Mouse (Mus musculus) embryo, embryonic 11.5 days (tissue): Measurements from ENCODE around the gene Gm28035.

Experiments
- DNase-seq: peaks from one replicate; pipeline ENCODE4 v3.0.0-alpha.2; 2012; ENCODE audit warnings: low read depth, low spot score

The Gm28035 gene

GRCm38 (mm10) chr2:30240267-30240666 is at the start of gene Gm28035:
Gm28035 (plus strand) TSS chr2:30240567.
- no peak for DNase-seq

- DNase-seq, result no peak
These were observed 48.4 kb upstream of the Gm28035 start for GRCm38 (mm10) chr2:30191790-30192580.

GRCm38 (mm10) chr2:30194656-30195055 is 45.7 kb upstream of the Gm28035 start:
- no peak for DNase-seq

- no peak for DNase-seq
These were observed 42.3 kb upstream of the Gm28035 start for GRCm38 (mm10) chr2:30198021-30198420.

- no peak for DNase-seq
These were observed 40.4 kb upstream of the Gm28035 start for GRCm38 (mm10) chr2:30199984-30200383.

- no peak for DNase-seq
These were observed 39.9 kb upstream of the Gm28035 start for GRCm38 (mm10) chr2:30200388-30200925.

GRCm38 (mm10) chr2:30203439-30203838 is 36.9 kb upstream of the Gm28035 start:
- DNase-seq, result no peak

- DNase-seq, result no peak
These were observed 35.1 kb upstream of the Gm28035 start for GRCm38 (mm10) chr2:30205255-30205628.

GRCm38 (mm10) chr2:30205629-30206357 is 34.6 kb upstream of the Gm28035 start, which contains the start of gene Kyat1:
Kyat1 (minus strand) TSS chr2:30205847.
- DNase-seq, result peak; percentile 89

GRCm38 (mm10) chr2:30207401-30207800 is 33.0 kb upstream of the Gm28035 start:
- DNase-seq, result no peak

GRCm38 (mm10) chr2:30207886-30208285 is 32.5 kb upstream of the Gm28035 start:
- DNase-seq, result no peak

GRCm38 (mm10) chr2:30211408-30212168 is 28.8 kb upstream of the Gm28035 start:
- DNase-seq, result no peak

GRCm38 (mm10) chr2:30212169-30212545 is 28.2 kb upstream of the Gm28035 start:
- DNase-seq, result no peak

- DNase-seq, result no peak
These were observed 27.4 kb upstream of the Gm28035 start for GRCm38 (mm10) chr2:30212951-30213350.

- no peak for DNase-seq
These were observed 25.6 kb upstream of the Gm28035 start for GRCm38 (mm10) chr2:30214745-30215144.

GRCm38 (mm10) chr2:30215493-30215892 is 24.9 kb upstream of the Gm28035 start:
- no peak for DNase-seq

- DNase-seq, result no peak
These were observed 24.1 kb upstream of the Gm28035 start for GRCm38 (mm10) chr2:30216293-30216692.

GRCm38 (mm10) chr2:30235593-30235992 is 4.8 kb upstream of the Gm28035 start:
- no peak for DNase-seq

GRCm38 (mm10) chr2:30236426-30237198 is 3.8 kb upstream of the Gm28035 start:
- DNase-seq, result no peak

GRCm38 (mm10) chr2:30237199-30237880 is 3.0 kb upstream of the Gm28035 start, which contains the start of gene Lrrc8a:
Lrrc8a (plus strand) TSS chr2:30237715.
- DNase-seq, result peak; percentile 99
